Mouse (Mus musculus): ENCODE results near the gene Strn4.

The Strn4 gene

DNA sequence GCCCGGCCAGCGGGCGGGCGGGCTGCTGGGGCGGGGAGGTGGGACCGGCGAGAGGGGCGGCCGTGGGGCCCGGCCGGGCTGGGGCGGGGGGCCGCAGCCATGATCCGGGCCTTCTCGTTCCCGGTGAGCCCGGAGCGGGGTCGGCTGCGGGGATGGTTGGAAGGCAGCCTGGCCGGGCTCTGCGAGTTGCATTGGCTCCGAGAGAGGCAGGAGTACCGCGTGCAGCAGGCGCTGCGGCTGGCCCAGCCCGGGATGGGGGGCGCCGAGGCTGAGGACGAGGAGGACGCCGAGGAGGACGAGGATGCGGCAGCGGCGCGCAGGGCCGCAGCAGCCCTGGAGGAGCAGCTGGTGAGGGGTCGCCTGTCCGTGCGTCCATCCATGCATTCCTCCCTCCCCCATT is 59.6 kb downstream of the Strn4 start:
- DNase-seq (ENCODE audit: low spot score in 2 of 2) = no peak

DNA sequence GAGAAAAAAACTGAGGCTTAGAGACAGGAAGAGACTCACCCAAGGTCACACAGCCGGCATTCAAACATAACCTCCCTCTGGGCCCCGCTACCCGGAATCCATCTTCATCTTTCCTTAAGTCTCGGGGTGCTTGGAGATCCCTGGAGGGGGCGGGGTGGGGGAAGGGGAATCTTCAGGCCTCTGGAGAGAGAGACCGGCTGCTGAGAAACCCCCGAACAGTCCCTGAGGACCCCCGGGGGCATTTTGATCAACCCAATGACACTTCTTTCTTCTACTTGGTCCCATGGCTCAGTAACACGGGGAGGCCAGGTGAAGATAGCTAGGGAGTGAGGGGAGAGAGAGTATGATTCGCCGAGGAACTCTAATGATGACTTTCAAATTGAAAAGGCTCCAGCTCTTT is 60.3 kb downstream of the Strn4 start:
- DNase-seq (ENCODE audit: low spot score in 2 of 2) = no peak

DNA sequence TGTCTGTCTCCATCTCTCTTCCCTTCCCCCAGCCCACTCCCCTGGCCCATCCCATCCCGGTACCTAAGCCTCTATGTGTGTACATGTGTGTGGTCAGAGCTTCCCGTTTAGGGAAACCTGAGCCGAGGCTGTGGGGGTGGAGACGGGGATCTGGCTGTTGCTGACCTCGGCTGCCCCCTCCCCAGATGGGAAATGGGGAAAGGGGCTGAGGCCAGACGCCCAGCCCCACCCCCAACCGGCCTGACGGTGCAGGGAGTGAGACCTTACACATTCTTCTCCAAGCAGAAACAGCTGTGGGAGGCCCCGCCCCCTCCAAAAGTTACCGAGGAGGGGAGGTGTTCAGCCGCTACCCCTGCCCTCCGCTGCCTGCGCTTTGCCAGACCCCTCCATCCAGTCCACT is 60.9 kb downstream of the Strn4 start:
- no peak for DNase-seq (ENCODE audit: low spot score in 2 of 2)

- no peak for DNase-seq (ENCODE audit: low spot score in 2 of 2)
Measured at GRCm38 (mm10) chr7:16877717-16878116, 62.0 kb downstream of the Strn4 start.

- no peak for DNase-seq (ENCODE audit: low spot score in 2 of 2)
Measured at GRCm38 (mm10) chr7:16879796-16880547, 64.3 kb downstream of the Strn4 start.

GRCm38 (mm10) chr7:16880615-16881014 is 64.9 kb downstream of the Strn4 start:
- DNase-seq (ENCODE audit: low spot score in 2 of 2) = no peak

DNA sequence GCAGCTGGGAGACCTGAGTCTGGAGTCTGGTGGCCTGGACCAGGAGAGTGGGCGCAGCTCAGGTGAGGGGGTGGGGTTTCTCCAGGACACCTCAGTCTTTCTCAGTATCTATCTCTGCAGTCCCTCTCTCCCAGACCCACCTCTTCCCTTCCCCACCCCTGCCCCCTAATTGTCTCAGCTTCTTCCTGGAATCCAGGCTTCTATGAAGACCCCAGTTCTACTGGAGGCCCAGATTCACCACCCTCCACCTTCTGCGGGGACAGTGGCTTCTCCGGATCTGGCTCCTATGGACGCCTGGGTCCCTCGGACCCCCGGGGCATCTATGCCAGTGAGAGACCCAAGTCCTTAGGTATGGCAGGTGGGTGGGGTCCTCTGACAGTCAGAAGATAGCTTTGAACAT is 67.5 kb downstream of the Strn4 start:
- no peak for DNase-seq (ENCODE audit: low spot score in 2 of 2)

GRCm38 (mm10) chr7:16884334-16884733 is 68.6 kb downstream of the Strn4 start:
- DNase-seq (ENCODE audit: low spot score in 2 of 2) = no peak

GRCm38 (mm10) chr7:16885271-16885776 is 69.6 kb downstream of the Strn4 start:
- DNase-seq (ENCODE audit: low spot score in 2 of 2) = no peak

GRCm38 (mm10) chr7:16885905-16886304 is 70.2 kb downstream of the Strn4 start:
- DNase-seq (ENCODE audit: low spot score in 2 of 2) = no peak

All from natural killer cell, adult 2 months (primary cell).